Mouse (Mus musculus): ENCODE data around the gene Cdh26. TPM values are rescaled to one million over a fixed set of nuclear protein-coding genes. Genes with fewer than 3 reads are reported as not detected.

Gene Cdh26
- polyA plus RNA-seq, 1 experiment from 2014 or later = 0.28 TPM

- no peak overlapping the region for H3K4me2 ChIP-seq (ENCODE audit: low read depth, low read length)
- no peaks in the 10 kb centered on the region for H3K4me1 ChIP-seq (replicated peaks; ENCODE audit: control insufficient read depth, insufficient read depth, low read length)
- no peak for ATAC-seq (ENCODE audit: low read depth)
- no peaks in the 10 kb centered on the region; the same call in 1 of the 2 replicates for H3K27me3 ChIP-seq (ENCODE audit: control insufficient read depth, insufficient read depth, low read depth, low read length)
- H3K4me3 ChIP-seq (ENCODE audit: low read length) = no peak overlapping the region
- no peaks in the 10 kb centered on the region for H3K36me3 ChIP-seq (ENCODE audit: control insufficient read depth, insufficient read depth, low read length)
- WGBS = 69% methylated on average over 9 of the region's 9 CpGs
- H3K9me3 ChIP-seq (ENCODE audit: control insufficient read depth, low read length) = no peaks in the 10 kb centered on the region
- H3K9ac ChIP-seq (ENCODE audit: low read length) = no peak overlapping the region
- H3K27ac ChIP-seq (ENCODE audit: low read length) = no peak overlapping the region
Observed at GRCm38 (mm10) chr2:178428183-178428582, 2.1 kb upstream of the Cdh26 start.

- no peak for ATAC-seq (ENCODE audit: low read depth)
Observed at GRCm38 (mm10) chr2:178428676-178429075, 1.7 kb upstream of the Cdh26 start.

GRCm38 (mm10) chr2:178429426-178429825 lies 905 bp upstream of the Cdh26 start:
- H3K4me1 ChIP-seq (replicated peaks; ENCODE audit: control insufficient read depth, insufficient read depth, low read length) = no peaks in the 10 kb centered on the region
- no peak overlapping the region for H3K27ac ChIP-seq (ENCODE audit: low read length)
- no peak overlapping the region for H3K4me2 ChIP-seq (ENCODE audit: low read depth, low read length)
- no peaks in the 10 kb centered on the region for H3K9me3 ChIP-seq (ENCODE audit: control insufficient read depth, low read length)
- no peak for ATAC-seq (ENCODE audit: low read depth)
- H3K9ac ChIP-seq (ENCODE audit: low read length) = no peak overlapping the region
- H3K27me3 ChIP-seq (ENCODE audit: control insufficient read depth, insufficient read depth, low read depth, low read length) = no peaks in the 10 kb centered on the region; the same call in 1 of the 2 replicates
- no peak overlapping the region for H3K4me3 ChIP-seq (ENCODE audit: low read length)
- no peaks in the 10 kb centered on the region for H3K36me3 ChIP-seq (ENCODE audit: control insufficient read depth, insufficient read depth, low read length)
- WGBS = 64% methylated on average over 6 of the region's 6 CpGs

More at GRCm38 (mm10) chr2:178428676-178429075, 1.7 kb upstream of the Cdh26 start:
- no peaks in the 10 kb centered on the region for H3K9me3 ChIP-seq (ENCODE audit: control insufficient read depth, low read length)
- H3K27ac ChIP-seq (ENCODE audit: low read length) = no peak overlapping the region
- no peaks in the 10 kb centered on the region for H3K4me1 ChIP-seq (replicated peaks; ENCODE audit: control insufficient read depth, insufficient read depth, low read length)
- no peak overlapping the region for H3K4me2 ChIP-seq (ENCODE audit: low read depth, low read length)
- no peaks in the 10 kb centered on the region for H3K36me3 ChIP-seq (ENCODE audit: control insufficient read depth, insufficient read depth, low read length)
- no peak overlapping the region for H3K9ac ChIP-seq (ENCODE audit: low read length)
- no peak overlapping the region for H3K4me3 ChIP-seq (ENCODE audit: low read length)
- H3K27me3 ChIP-seq (ENCODE audit: control insufficient read depth, insufficient read depth, low read depth, low read length) = no peaks in the 10 kb centered on the region; the same call in 1 of the 2 replicates
- 80% methylated on average over 4 of the region's 4 CpGs for WGBS

- Histone ChIP-seq H3K9ac (ENCODE audit: low read length) (no peak overlapping the region), H3K27ac (ENCODE audit: low read length) (no peak overlapping the region), H3K27me3 (ENCODE audit: control insufficient read depth, insufficient read depth, low read depth, low read length) (no peaks in the 10 kb centered on the region; the same call in 1 of the 2 replicates), H3K9me3 (ENCODE audit: control insufficient read depth, low read length) (no peaks in the 10 kb centered on the region), H3K4me3 (ENCODE audit: low read length) (no peak overlapping the region), H3K4me2 (ENCODE audit: low read depth, low read length) (no peak overlapping the region), H3K4me1 (replicated peaks; ENCODE audit: control insufficient read depth, insufficient read depth, low read length) (no peaks in the 10 kb centered on the region), H3K36me3 (ENCODE audit: control insufficient read depth, insufficient read depth, low read length) (no peaks in the 10 kb centered on the region)
- 63% methylated on average over 2 of the region's 2 CpGs for WGBS
- no peak for ATAC-seq (ENCODE audit: low read depth)
Observed at GRCm38 (mm10) chr2:178433495-178433894, 3.2 kb downstream of the Cdh26 start.

- no peak for ATAC-seq (ENCODE audit: low read depth)
- H3K4me3 ChIP-seq (ENCODE audit: low read length) = no peak overlapping the region
- H3K27me3 ChIP-seq (ENCODE audit: control insufficient read depth, insufficient read depth, low read depth, low read length) = no peaks in the 10 kb centered on the region
- H3K36me3 ChIP-seq (ENCODE audit: control insufficient read depth, insufficient read depth, low read length) = no peaks in the 10 kb centered on the region
- H3K27ac ChIP-seq (ENCODE audit: low read length) = no peak overlapping the region
- WGBS = 72% methylated on average over 2 of the region's 2 CpGs
- no peak overlapping the region for H3K4me2 ChIP-seq (ENCODE audit: low read depth, low read length)
- H3K4me1 ChIP-seq (replicated peaks; ENCODE audit: control insufficient read depth, insufficient read depth, low read length) = no peaks in the 10 kb centered on the region
- H3K9ac ChIP-seq (ENCODE audit: low read length) = no peak overlapping the region
- H3K9me3 ChIP-seq (ENCODE audit: control insufficient read depth, low read length) = no peaks in the 10 kb centered on the region
Observed at GRCm38 (mm10) chr2:178433903-178434302, 3.6 kb downstream of the Cdh26 start.

- Histone ChIP-seq H3K4me2 (ENCODE audit: low read depth, low read length) (no peak overlapping the region), H3K4me1 (replicated peaks; ENCODE audit: control insufficient read depth, insufficient read depth, low read length) (no peaks in the 10 kb centered on the region), H3K36me3 (ENCODE audit: control insufficient read depth, insufficient read depth, low read length) (no peaks in the 10 kb centered on the region), H3K27me3 (ENCODE audit: control insufficient read depth, insufficient read depth, low read depth, low read length) (no peaks in the 10 kb centered on the region), H3K9me3 (ENCODE audit: control insufficient read depth, low read length) (no peaks in the 10 kb centered on the region), H3K4me3 (ENCODE audit: low read length) (no peak overlapping the region), H3K27ac (ENCODE audit: low read length) (no peak overlapping the region), H3K9ac (ENCODE audit: low read length) (no peak overlapping the region)
- no peak for ATAC-seq (ENCODE audit: low read depth)
- WGBS = 49% methylated on average over 9 of the region's 9 CpGs
Observed at GRCm38 (mm10) chr2:178437311-178437710, 7.0 kb downstream of the Cdh26 start.

- no peak overlapping the region for H3K4me2 ChIP-seq (ENCODE audit: low read depth, low read length)
- H3K4me1 ChIP-seq (replicated peaks; ENCODE audit: control insufficient read depth, insufficient read depth, low read length) = no peaks in the 10 kb centered on the region; the same call in none of the 2 replicates
- no peak overlapping the region for H3K9ac ChIP-seq (ENCODE audit: low read length)
- no peak for ATAC-seq (ENCODE audit: low read depth)
- H3K9me3 ChIP-seq (ENCODE audit: control insufficient read depth, low read length) = no peaks in the 10 kb centered on the region
- H3K36me3 ChIP-seq (ENCODE audit: control insufficient read depth, insufficient read depth, low read length) = no peaks in the 10 kb centered on the region
- WGBS = 74% methylated on average over 4 of the region's 4 CpGs
- no peak overlapping the region for H3K4me3 ChIP-seq (ENCODE audit: low read length)
- H3K27me3 ChIP-seq (ENCODE audit: control insufficient read depth, insufficient read depth, low read depth, low read length) = no peaks in the 10 kb centered on the region
- H3K27ac ChIP-seq (ENCODE audit: low read length) = no peak overlapping the region
Observed at GRCm38 (mm10) chr2:178449386-178449785, 19.1 kb downstream of the Cdh26 start.

- H3K4me2 ChIP-seq (ENCODE audit: low read depth, low read length) = no peak overlapping the region
- H3K27me3 ChIP-seq (ENCODE audit: control insufficient read depth, insufficient read depth, low read depth, low read length) = no peaks in the 10 kb centered on the region
Observed at GRCm38 (mm10) chr2:178450236-178450635, 19.9 kb downstream of the Cdh26 start.

GRCm38 (mm10) chr2:178450961-178451360 lies 20.6 kb downstream of the Cdh26 start:
- H3K9me3 ChIP-seq (ENCODE audit: control insufficient read depth, low read length) = no peaks in the 10 kb centered on the region
- 59% methylated on average over 10 of the region's 10 CpGs for WGBS
- H3K9ac ChIP-seq (ENCODE audit: low read length) = no peak overlapping the region
- no peak overlapping the region for H3K4me3 ChIP-seq (ENCODE audit: low read length)
- no peaks in the 10 kb centered on the region for H3K36me3 ChIP-seq (ENCODE audit: control insufficient read depth, insufficient read depth, low read length)
- ATAC-seq (ENCODE audit: low read depth) = no peak
- no peak overlapping the region for H3K27ac ChIP-seq (ENCODE audit: low read length)
- no peak overlapping the region for H3K4me2 ChIP-seq (ENCODE audit: low read depth, low read length)
- peaks cover 4% of the 10 kb centered on the region for H3K4me1 ChIP-seq (replicated peaks; ENCODE audit: control insufficient read depth, insufficient read depth, low read length)
- no peaks in the 10 kb centered on the region for H3K27me3 ChIP-seq (ENCODE audit: control insufficient read depth, insufficient read depth, low read depth, low read length)

More at GRCm38 (mm10) chr2:178450236-178450635, 19.9 kb downstream of the Cdh26 start:
- WGBS = 32% methylated on average over 2 of the region's 2 CpGs
- no peaks in the 10 kb centered on the region; the same call in none of the 2 replicates for H3K4me1 ChIP-seq (replicated peaks; ENCODE audit: control insufficient read depth, insufficient read depth, low read length)
- H3K36me3 ChIP-seq (ENCODE audit: control insufficient read depth, insufficient read depth, low read length) = no peaks in the 10 kb centered on the region
- H3K27ac ChIP-seq (ENCODE audit: low read length) = no peak overlapping the region
- H3K9me3 ChIP-seq (ENCODE audit: control insufficient read depth, low read length) = no peaks in the 10 kb centered on the region
- no peak overlapping the region for H3K9ac ChIP-seq (ENCODE audit: low read length)
- no peak overlapping the region for H3K4me3 ChIP-seq (ENCODE audit: low read length)
- ATAC-seq (ENCODE audit: low read depth) = no peak
